In genomic region chr6:142538503-142538902, GRCm38 (mm10) we compare ENCODE assay signal across 7 mouse cellular contexts. TPM values are rescaled to one million over a fixed set of nuclear protein-coding genes. Genes with fewer than 3 reads are reported as not detected.
A peak's percentile ranks its signal among the peaks of the same experiment; 100 is the strongest.
DNase-seq lines count a peak whose midpoint lies in the region; ATAC-seq and TF ChIP-seq lines count a peak whose summit lies in the region.

No protein-coding gene starts in this region.

- H3K27me3 ChIP-seq in midbrain, embryonic 11.5 days (ENCODE audit: control insufficient read depth, insufficient read depth, low read length) = no peaks in the 10 kb centered on the region
- no peaks in the 10 kb centered on the region for H3K27me3 ChIP-seq in hindbrain, embryonic 12.5 days

- TF ChIP-seq CTCF in brain, embryonic 14.5 days (IDR thresholded peaks at IDR 0.05; ENCODE audit: borderline replicate concordance, extremely low read depth, insufficient read depth, insufficient read length) = no peak

- TF ChIP-seq POLR2A in brain, embryonic 14.5 days (IDR thresholded peaks at IDR 0.05; ENCODE audit: borderline replicate concordance, extremely low read depth, insufficient read depth, insufficient read length, poor library complexity, severe bottlenecking) = no peak

- H3K9me3 ChIP-seq in midbrain, embryonic 11.5 days (ENCODE audit: control insufficient read depth, low read length) = no peaks in the 10 kb centered on the region
- H3K9me3 ChIP-seq in hindbrain, embryonic 12.5 days (replicated peaks) = peaks cover 6% of the 10 kb centered on the region; the same call in 1 of the 2 replicates

- no peak overlapping the region for H3K9ac ChIP-seq in midbrain, embryonic 11.5 days (ENCODE audit: low read length)
- H3K9ac ChIP-seq in hindbrain, embryonic 12.5 days = no peak overlapping the region

- H3K4me2 ChIP-seq in midbrain, embryonic 11.5 days = no peak overlapping the region
- H3K4me2 ChIP-seq in hindbrain, embryonic 12.5 days (replicated peaks) = no peak overlapping the region

- H3K4me3 ChIP-seq in midbrain, embryonic 11.5 days (ENCODE audit: low read depth, low read length) = no peak overlapping the region
- H3K4me3 ChIP-seq in hindbrain, embryonic 12.5 days = no peak overlapping the region

- no peak overlapping the region for H3K27ac ChIP-seq in midbrain, embryonic 11.5 days (ENCODE audit: low read depth, low read length)
- H3K27ac ChIP-seq in hindbrain, embryonic 12.5 days = no peak overlapping the region

- WGBS in midbrain, embryonic 11.5 days = 90% methylated on average over 17 of the region's 17 CpGs
- 86% methylated on average over 17 of the region's 17 CpGs for WGBS in hindbrain, embryonic 12.5 days

- no peaks in the 10 kb centered on the region for H3K36me3 ChIP-seq in midbrain, embryonic 11.5 days (ENCODE audit: control insufficient read depth, insufficient read depth, low read length)
- no peaks in the 10 kb centered on the region for H3K36me3 ChIP-seq in hindbrain, embryonic 12.5 days

- DNase-seq in T-cell, adult 2 months (ENCODE audit: low spot score) = peak; percentile 74
- DNase-seq in brain, embryonic 14.5 days (ENCODE audit: low read depth) = peak; percentile 8
- peak; percentile 75 for DNase-seq in kidney, adult 9 months
- DNase-seq in cerebellum, postnatal 4 days (ENCODE audit: low spot score in 2 of 2) = no peak
- no peak for DNase-seq in midbrain, embryonic 11.5 days (ENCODE audit: low spot score, missing footprints)

- no peaks in the 10 kb centered on the region for H3K4me1 ChIP-seq in midbrain, embryonic 11.5 days (ENCODE audit: control insufficient read depth, insufficient read depth, low read length)
- no peaks in the 10 kb centered on the region for H3K4me1 ChIP-seq in hindbrain, embryonic 12.5 days

- ATAC-seq in monocyte, adult 5-6 weeks (replicated peaks; ENCODE audit: insufficient number of reproducible peaks, low FRiP score, low TSS enrichment, poor library complexity, severe bottlenecking) = peak; percentile 34
- no peak for ATAC-seq in midbrain, embryonic 11.5 days (ENCODE audit: low FRiP score)
- ATAC-seq in hindbrain, embryonic 12.5 days (ENCODE audit: low FRiP score) = no peak

RNA-seq across cellular contexts. Expression of gene Ldhb, which starts 30.7 kb away (rescaled TPM):
- polyA plus RNA-seq in brain, embryonic 14.5 days (2012; rRNA removed) = 357 and 408 TPM in 2 replicates
- total RNA-seq in monocyte, adult 5-6 weeks (2017) = 3.5 to 10.0 TPM (median 5.1 TPM) in 3 replicates
- polyA plus RNA-seq in midbrain, embryonic 11.5 days (2014; fragmentation: Nextera tagmentation; extraction: Ambion mirVana) = 363 and 385 TPM in 2 replicates
- 385 and 413 TPM in 2 replicates for polyA plus RNA-seq in hindbrain, embryonic 12.5 days (2016; fragmentation: Nextera tagmentation; extraction: Ambion mirVana)

RNA-seq across cellular contexts. Expression of gene Kcnj8, which starts 32.9 kb away (rescaled TPM):
- 10.2 and 11.2 TPM in 2 replicates for polyA plus RNA-seq in brain, embryonic 14.5 days (2012; rRNA removed)
- total RNA-seq in monocyte, adult 5-6 weeks (2017) = 19.0 to 39.8 TPM (median 23.1 TPM) in 3 replicates
- polyA plus RNA-seq in midbrain, embryonic 11.5 days (2014; fragmentation: Nextera tagmentation; extraction: Ambion mirVana) = 6.6 and 8.2 TPM in 2 replicates
- polyA plus RNA-seq in hindbrain, embryonic 12.5 days (2016; fragmentation: Nextera tagmentation; extraction: Ambion mirVana) = 4.3 and 4.9 TPM in 2 replicates

Comparison
In these comparisons a context has a peak if more than half of its experiments do, and no peak if none do; other contexts are left out.
1. DNase-seq: peak in T-cell, adult 2 months (single experiment), brain, embryonic 14.5 days (single experiment) and kidney, adult 9 months (single experiment); none in cerebellum, postnatal 4 days (0 of 2) and midbrain, embryonic 11.5 days (single experiment).